Mouse (Mus musculus) embryonic facial prominence, embryonic 13.5 days (tissue): ENCODE results near the gene Supt20. TPM values are rescaled to one million over a fixed set of nuclear protein-coding genes. Genes with fewer than 3 reads are reported as not detected.
A peak's percentile ranks its signal among the peaks of the same experiment; 100 is the strongest.
"Not testable (repeated sequence)": the region's sequence is repeated elsewhere in the genome, so short reads cannot be mapped to it uniquely, and the experiment has no call there.

ENCODE experiments used
- ATAC-seq: fragments of 200-750 bp; cut with Nextera tagmentation; 2 replicates; pipeline ENCODE4 v1.8.0; 2017; ENCODE audit warnings: low read depth; ENCODE audit not compliant: insufficient number of reproducible peaks, insufficient read depth, low FRiP score, low TSS enrichment
- H3K27ac ChIP-seq: fragments of 300-500 bp; sonication (generic); 2 replicates; pipeline ENCODE4 v1.5.1; 2015; ENCODE audit warnings: moderate library complexity, mild to moderate bottlenecking, inconsistent platforms
- H3K27me3 ChIP-seq: fragments of 300-500 bp; sonication (generic); 2 replicates; pipeline ENCODE4 v1.6.1; 2015; ENCODE audit warnings: mild to moderate bottlenecking, inconsistent platforms
- H3K36me3 ChIP-seq: fragments of 300-500 bp; sonication (generic); 2 replicates; pipeline ENCODE4 v1.6.1; 2015; ENCODE audit warnings: mild to moderate bottlenecking, inconsistent platforms
- H3K4me1 ChIP-seq: fragments of 300-500 bp; sonication (generic); 2 replicates; pipeline ENCODE4 v1.6.1; 2015; ENCODE audit warnings: inconsistent platforms
- H3K4me2 ChIP-seq: fragments of 300-500 bp; sonication (generic); 2 replicates; pipeline ENCODE4 v1.6.1; 2015; ENCODE audit warnings: moderate library complexity, mild to moderate bottlenecking, inconsistent platforms
- H3K4me3 ChIP-seq: fragments of 300-500 bp; sonication (generic); 2 replicates; pipeline ENCODE4 v1.5.1; 2015; ENCODE audit warnings: mild to moderate bottlenecking, inconsistent platforms
- H3K9ac ChIP-seq: fragments of 300-500 bp; sonication (generic); 2 replicates; pipeline ENCODE4 v1.6.1; 2015; ENCODE audit warnings: mild to moderate bottlenecking, inconsistent platforms
- H3K9me3 ChIP-seq: fragments of 300-500 bp; sonication (generic); 2 replicates; pipeline ENCODE4 v1.6.1; 2016; ENCODE audit warnings: inconsistent platforms
- WGBS: fragments of 180-500 bp; shearing (Covaris S2); methylation state at CpG from one replicate; pipeline ENCODE4 v1.1.7; 2015; ENCODE audit warnings: mixed read lengths; 5-methylcytosine and 5-hydroxymethylcytosine counted together
- polyA plus RNA-seq: library from polyadenylated mRNA; unstranded; fragments of >200 nt; fragmentation: Nextera tagmentation; extraction: Ambion mirVana; gene quantifications from 2 replicates; pipeline ENCODE4 v1.2.1, GENCODE M21; 2015

Supt20 gene
- polyA plus RNA-seq, 1 experiment from 2014 or later = 128 TPM

- WGBS = 89% methylated on average over 6 of the region's 6 CpGs
- Histone ChIP-seq H3K36me3 (no peaks in the 10 kb centered on the region), H3K4me2 (no peak overlapping the region), H3K9me3 (no peaks in the 10 kb centered on the region), H3K4me3 (no peak overlapping the region), H3K27ac (no peak overlapping the region), H3K9ac (no peak overlapping the region), H3K4me1 (peaks cover 13% of the 10 kb centered on the region; the same call in 1 of the 2 replicates), H3K27me3 (no peaks in the 10 kb centered on the region)
- no peak for ATAC-seq
These were observed 23.0 kb upstream of the Supt20 start for GRCm38 (mm10) chr3:54669559-54669958.

GRCm38 (mm10) chr3:54672111-54672510, 20.5 kb upstream of the Supt20 start:
- 72% methylated on average over 3 of the region's 3 CpGs for WGBS
- no peak overlapping the region for H3K27ac ChIP-seq
- H3K9ac ChIP-seq = no peak overlapping the region
- no peak overlapping the region for H3K4me2 ChIP-seq
- H3K4me1 ChIP-seq = peaks cover 17% of the 10 kb centered on the region
- H3K27me3 ChIP-seq = no peaks in the 10 kb centered on the region
- ATAC-seq = no peak
- H3K36me3 ChIP-seq = no peaks in the 10 kb centered on the region
- no peaks in the 10 kb centered on the region for H3K9me3 ChIP-seq
- H3K4me3 ChIP-seq = no peak overlapping the region

- H3K9me3 ChIP-seq = no peaks in the 10 kb centered on the region
- H3K27me3 ChIP-seq = no peaks in the 10 kb centered on the region
- no peak overlapping the region for H3K9ac ChIP-seq
- H3K4me2 ChIP-seq = no peak overlapping the region
- no peak overlapping the region for H3K4me3 ChIP-seq
- H3K4me1 ChIP-seq = peaks cover 21% of the 10 kb centered on the region
- ATAC-seq = no peak
- WGBS = 43% methylated on average over 13 of the region's 13 CpGs
- H3K36me3 ChIP-seq = no peaks in the 10 kb centered on the region
- no peak overlapping the region; the same call in 1 of the 2 replicates for H3K27ac ChIP-seq
These were observed 19.8 kb upstream of the Supt20 start for GRCm38 (mm10) chr3:54672557-54673529.

DNA sequence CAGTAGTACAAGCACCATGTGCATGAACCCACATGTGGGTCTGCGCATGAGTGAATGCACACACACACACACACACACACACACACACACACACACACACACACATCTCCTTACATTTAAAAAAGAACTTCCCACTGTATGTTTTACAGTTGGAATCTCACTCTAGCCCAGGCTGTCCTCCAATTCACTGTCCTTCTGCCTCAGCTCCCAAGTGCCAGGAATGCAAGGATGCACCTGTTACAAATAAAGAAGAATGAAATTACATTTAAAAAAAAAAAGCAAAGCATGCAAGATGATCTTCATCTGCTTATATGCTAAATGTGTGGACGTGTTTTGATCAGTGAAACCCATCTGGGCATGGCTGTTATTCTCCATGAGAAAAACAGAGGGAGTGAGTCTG, 15.8 kb upstream of the Supt20 start:
- ATAC-seq = no peak
- peaks cover 21% of the 10 kb centered on the region for H3K4me1 ChIP-seq
- 66% methylated on average over 2 of the region's 2 CpGs for WGBS
- H3K27ac ChIP-seq = no peak overlapping the region
- H3K4me2 ChIP-seq = no peak overlapping the region
- no peaks in the 10 kb centered on the region for H3K9me3 ChIP-seq
- H3K27me3 ChIP-seq = no peaks in the 10 kb centered on the region
- no peak overlapping the region for H3K4me3 ChIP-seq
- no peaks in the 10 kb centered on the region for H3K36me3 ChIP-seq
- H3K9ac ChIP-seq = no peak overlapping the region

DNA sequence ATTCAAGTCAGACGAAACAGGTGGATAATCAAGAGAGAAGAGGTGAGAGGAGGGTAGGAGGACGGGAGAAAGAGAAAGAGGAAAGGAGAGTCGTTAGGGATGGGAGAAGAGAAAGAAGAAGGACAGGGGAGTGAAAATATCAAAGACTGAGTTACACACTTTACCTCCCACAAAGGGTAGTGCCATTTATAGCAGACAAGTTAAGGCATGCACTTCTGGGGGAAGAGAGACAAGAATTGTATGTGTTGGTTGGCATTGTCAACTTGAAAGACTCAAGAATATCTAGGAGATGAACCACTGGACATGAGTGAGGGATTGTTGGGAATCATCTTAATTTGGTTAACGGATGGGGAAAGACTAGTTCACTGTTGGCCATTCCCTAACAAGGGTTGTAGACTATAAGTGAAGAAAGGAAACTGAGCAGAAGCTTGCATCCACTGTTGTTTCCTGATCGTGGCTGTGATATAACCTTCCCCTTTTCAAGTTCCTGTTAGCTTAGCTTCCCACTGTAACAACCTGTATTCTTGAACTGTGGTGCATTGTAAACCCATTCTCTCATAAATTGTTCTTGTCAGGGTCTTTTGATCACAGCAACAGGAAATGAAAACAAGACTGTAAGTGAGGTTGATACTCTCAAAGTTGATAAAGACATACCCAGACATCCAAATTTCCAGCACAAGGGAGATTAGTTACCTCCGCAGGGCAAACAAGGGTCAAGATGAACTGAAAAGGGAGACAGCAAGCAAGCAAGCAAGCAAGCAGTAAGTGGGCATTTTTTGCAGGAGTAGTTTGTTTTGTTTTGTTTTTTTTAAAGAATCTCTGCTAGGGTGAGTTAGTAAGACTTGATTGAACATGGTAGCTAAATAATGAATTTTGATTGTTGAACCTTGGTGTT, 11.1 kb upstream of the Supt20 start:
- Histone ChIP-seq H3K4me2 (no peak overlapping the region), H3K27me3 (no peaks in the 10 kb centered on the region), H3K36me3 (no peaks in the 10 kb centered on the region), H3K9ac (no peak overlapping the region), H3K9me3 (no peaks in the 10 kb centered on the region), H3K4me3 (no peak overlapping the region), H3K27ac (no peak overlapping the region), H3K4me1 (peaks cover 14% of the 10 kb centered on the region)
- ATAC-seq = no peak
- 66% methylated on average over 6 of the region's 6 CpGs for WGBS

GRCm38 (mm10) chr3:54685202-54685601, 7.4 kb upstream of the Supt20 start:
- Histone ChIP-seq H3K9ac (no peak overlapping the region), H3K4me3 (no peak overlapping the region), H3K9me3 (no peaks in the 10 kb centered on the region), H3K36me3 (no peaks in the 10 kb centered on the region), H3K4me2 (no peak overlapping the region), H3K27me3 (no peaks in the 10 kb centered on the region), H3K27ac (no peak overlapping the region), H3K4me1 (peaks cover 6% of the 10 kb centered on the region; the same call in 1 of the 2 replicates)
- ATAC-seq = no peak
- WGBS = 90% methylated on average over 3 of the region's 3 CpGs

DNA sequence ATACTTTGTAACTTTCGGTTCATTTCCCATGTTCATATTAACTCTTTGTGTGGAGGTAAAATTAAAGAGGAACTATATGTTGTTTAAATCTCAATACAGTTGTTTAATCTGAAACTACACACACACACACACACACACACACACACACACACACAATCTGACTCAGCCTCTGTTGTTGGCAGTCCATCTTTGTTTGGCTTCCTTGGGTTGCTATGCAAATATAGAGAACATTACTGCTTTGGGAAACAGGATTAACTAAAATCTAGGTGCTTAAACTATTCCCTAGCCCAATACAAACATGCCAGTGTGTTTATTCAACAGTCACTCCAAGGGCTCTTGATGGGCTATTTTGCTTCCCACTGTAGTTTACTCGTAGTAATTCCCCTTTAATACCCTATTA, 5.4 kb upstream of the Supt20 start:
- no peak overlapping the region for H3K27ac ChIP-seq
- H3K4me2 ChIP-seq = no peak overlapping the region
- WGBS = 56% methylated on average over 2 of the region's 2 CpGs
- H3K4me1 ChIP-seq = peaks cover 6% of the 10 kb centered on the region; the same call in 1 of the 2 replicates
- H3K9ac ChIP-seq = no peak overlapping the region
- H3K4me3 ChIP-seq = no peak overlapping the region
- H3K27me3 ChIP-seq = no peaks in the 10 kb centered on the region
- ATAC-seq = no peak
- H3K9me3 ChIP-seq = no peaks in the 10 kb centered on the region
- no peaks in the 10 kb centered on the region for H3K36me3 ChIP-seq

GRCm38 (mm10) chr3:54689091-54689490, 3.5 kb upstream of the Supt20 start:
- peaks cover 6% of the 10 kb centered on the region; the same call in 1 of the 2 replicates for H3K4me1 ChIP-seq
- no peak for ATAC-seq
- 34% methylated on average over 2 of the region's 2 CpGs for WGBS
- H3K9me3 ChIP-seq = no peaks in the 10 kb centered on the region
- H3K4me3 ChIP-seq = no peak overlapping the region
- H3K9ac ChIP-seq = no peak overlapping the region
- no peak overlapping the region for H3K4me2 ChIP-seq
- no peaks in the 10 kb centered on the region for H3K27me3 ChIP-seq
- H3K27ac ChIP-seq = no peak overlapping the region
- H3K36me3 ChIP-seq = no peaks in the 10 kb centered on the region

DNA sequence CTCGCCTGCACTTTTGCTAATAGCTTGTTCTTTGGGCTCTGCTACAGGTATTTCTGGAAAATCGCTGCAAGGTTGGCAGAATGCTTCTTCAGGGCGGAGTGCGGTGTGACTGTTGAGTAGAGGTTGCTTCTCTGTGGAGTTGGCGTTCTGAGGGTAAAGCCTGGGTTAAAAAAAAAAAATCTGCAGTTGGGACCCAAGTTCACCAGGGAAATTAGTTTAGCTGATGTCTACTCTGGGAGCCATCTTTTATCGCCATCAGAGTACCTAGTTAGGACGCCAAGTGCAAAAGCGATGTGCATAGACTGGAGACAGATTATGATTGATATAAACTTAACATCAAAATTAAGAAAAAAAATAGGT, 429 bp downstream of the Supt20 start:
- Histone ChIP-seq H3K9ac (peak overlapping the region; percentile 80), H3K27ac (peak overlapping the region; percentile 89), H3K9me3 (no peaks in the 10 kb centered on the region), H3K36me3 (peaks cover 24% of the 10 kb centered on the region), H3K4me3 (peak overlapping the region; percentile 75), H3K4me1 (peaks cover 6% of the 10 kb centered on the region; the same call in 1 of the 2 replicates), H3K4me2 (peak overlapping the region; percentile 66), H3K27me3 (no peaks in the 10 kb centered on the region)
- WGBS = 0% methylated on average over 8 of the region's 8 CpGs
- no peak for ATAC-seq

DNA sequence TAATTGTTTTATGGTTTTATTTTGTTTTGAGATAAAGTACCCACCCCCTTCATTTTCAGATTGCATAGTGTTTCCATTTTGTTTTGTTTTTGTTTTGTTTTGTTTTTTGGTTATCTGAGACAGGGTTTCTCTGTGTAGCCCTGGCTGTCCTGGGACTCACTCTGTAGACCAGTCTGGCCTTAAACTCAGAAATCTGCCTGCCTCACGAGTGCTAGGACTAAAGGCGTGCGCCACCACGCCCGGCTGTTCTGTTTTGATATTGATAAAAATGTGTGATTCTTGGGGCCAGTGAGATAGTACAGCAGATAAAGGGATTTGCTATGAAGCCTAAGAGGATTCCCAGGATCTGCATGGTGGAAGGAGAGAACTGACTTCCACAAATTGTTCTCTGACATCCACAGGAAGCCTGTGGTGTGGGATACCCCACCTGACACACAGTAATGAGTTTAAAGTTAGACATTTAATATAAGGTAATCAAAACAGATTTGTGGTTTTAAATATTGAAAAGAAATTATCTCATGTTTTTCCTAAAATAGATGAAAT, 7.2 kb downstream of the Supt20 start:
- peaks cover 80% of the 10 kb centered on the region for H3K36me3 ChIP-seq
- WGBS = 84% methylated on average over 5 of the region's 5 CpGs
- ATAC-seq = no peak

DNA sequence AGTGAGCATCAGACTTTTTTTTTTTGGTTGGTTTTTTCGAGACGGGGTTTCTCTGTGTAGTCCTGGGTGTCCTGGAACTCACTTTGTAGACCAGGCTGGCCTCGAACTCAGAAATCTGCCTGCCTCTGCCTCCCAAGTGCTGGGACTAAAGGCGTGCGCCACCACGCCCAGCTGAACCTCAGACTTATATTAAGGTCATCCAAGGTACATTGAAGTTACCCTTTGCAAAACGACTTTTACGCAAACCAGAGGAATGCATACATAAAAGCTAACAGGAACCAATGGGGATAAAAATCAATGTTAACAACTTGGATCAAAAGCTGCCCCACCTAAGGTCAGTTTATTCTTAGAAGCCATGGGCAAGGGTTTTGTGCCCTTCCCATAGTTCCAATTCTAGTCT, 11.5 kb downstream of the Supt20 start:
- H3K36me3 ChIP-seq = peaks cover 86% of the 10 kb centered on the region
- 95% methylated on average over 8 of the region's 8 CpGs for WGBS
- H3K9me3 ChIP-seq, ATAC-seq, H3K4me1 ChIP-seq, H3K27me3 ChIP-seq, H3K27ac ChIP-seq, H3K9ac ChIP-seq, H3K4me2 ChIP-seq, H3K4me3 ChIP-seq: not testable (repeated sequence)

More for the DNA sequence above, 7.2 kb downstream of the Supt20 start:
- Histone ChIP-seq H3K4me3 (no peak overlapping the region), H3K9me3 (no peaks in the 10 kb centered on the region), H3K4me2 (no peak overlapping the region), H3K4me1 (no peaks in the 10 kb centered on the region), H3K27ac (no peak overlapping the region), H3K27me3 (no peaks in the 10 kb centered on the region), H3K9ac (no peak overlapping the region)
